Mouse (Mus musculus) C2C12 (cell line): Measurements from ENCODE around the gene Tecpr2.

Experiments
- CEBPB ChIP-seq: IDR thresholded peaks from one replicate; pipeline ENCODE4 v1.6.1; 2011; ENCODE audit warnings: low read depth, mild to moderate bottlenecking, control low read depth, moderate library complexity
- CTCF ChIP-seq: IDR thresholded peaks from one replicate; pipeline ENCODE4 v1.5.1; 2011; ENCODE audit not compliant: control insufficient read depth, insufficient read depth, insufficient read length
- MAX ChIP-seq: IDR thresholded peaks from one replicate; pipeline ENCODE4 v1.6.1; 2011; ENCODE audit warnings: mild to moderate bottlenecking, control low read depth
- MYOG ChIP-seq: IDR thresholded peaks from one replicate; pipeline ENCODE4 v1.6.1; 2011; ENCODE audit not compliant: control insufficient read depth, insufficient read length; ENCODE audit errors: extremely low read depth

DNA sequence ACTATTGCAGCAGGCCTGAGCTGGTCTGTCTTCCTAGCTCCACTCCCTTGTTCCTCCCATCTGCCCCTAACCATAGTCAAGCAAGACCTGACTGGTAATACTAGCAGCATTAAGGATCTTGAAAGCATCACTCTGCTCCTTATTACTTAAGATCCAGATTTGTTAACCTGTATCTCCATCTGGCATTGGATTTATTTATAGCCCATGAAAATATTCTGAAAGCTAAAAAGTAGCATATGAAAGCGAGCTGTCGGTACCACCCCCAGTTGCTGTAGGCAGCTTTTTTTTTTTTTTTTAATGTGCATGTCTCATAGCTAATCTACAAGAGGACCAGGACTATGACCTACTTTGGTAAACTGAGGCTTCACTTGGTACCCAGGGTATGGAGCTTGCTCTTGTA lies 20.9 kb downstream of the Tecpr2 start:
- TF ChIP-seq CTCF (no peak), MAX (no peak), MYOG (no peak), CEBPB (no peak)
